Mouse (Mus musculus): Measurements from ENCODE around the gene Sik1.

DNA sequence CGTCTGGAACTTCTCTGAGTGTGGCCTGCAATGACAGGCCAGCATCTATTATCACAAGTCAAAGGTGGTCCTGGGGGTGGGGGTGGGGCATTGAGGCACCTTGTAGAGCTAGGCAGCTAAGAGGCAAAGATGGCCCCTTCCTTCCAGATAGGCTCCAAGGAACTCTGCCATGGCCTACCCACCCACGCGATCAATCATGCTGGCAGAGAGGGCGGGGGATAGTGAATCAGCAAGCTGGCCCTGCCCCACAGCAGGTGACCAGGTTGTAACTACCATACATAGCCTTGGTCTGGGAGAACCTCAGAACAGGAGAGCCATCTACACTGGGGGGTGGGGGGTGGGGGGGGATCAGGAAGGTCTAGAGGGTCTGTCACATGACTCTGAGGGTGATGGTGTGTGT, 12.5 kb upstream of the Sik1 start:
- TF ChIP-seq POLR2A (IDR thresholded peaks at IDR 0.05; ENCODE audit: borderline replicate concordance, extremely low read depth, low read depth, low read length) (no peak), CTCF (IDR thresholded peaks at IDR 0.05; ENCODE audit: insufficient read depth, low read length) (no peak)
